Mouse (Mus musculus) small intestine, adult 2 months (tissue): ENCODE measurements around the gene 5730522E02Rik.

Experiments
- CTCF ChIP-seq: fragments of 200-500 bp; IDR thresholded peaks from 2 replicates; pipeline ENCODE4 v1.5.1; 2012; ENCODE audit warnings: low read depth, mild to moderate bottlenecking, control low read depth, inconsistent platforms, low read length, moderate library complexity, mixed read lengths; ENCODE audit not compliant: insufficient replicate concordance, insufficient read length; ENCODE audit errors: extremely low read depth
- POLR2A ChIP-seq: fragments of 200-500 bp; IDR thresholded peaks from 2 replicates; pipeline ENCODE4 v1.6.1; 2012; ENCODE audit warnings: low read depth, mild to moderate bottlenecking, control low read depth, inconsistent platforms, low read length, moderate library complexity

DNA sequence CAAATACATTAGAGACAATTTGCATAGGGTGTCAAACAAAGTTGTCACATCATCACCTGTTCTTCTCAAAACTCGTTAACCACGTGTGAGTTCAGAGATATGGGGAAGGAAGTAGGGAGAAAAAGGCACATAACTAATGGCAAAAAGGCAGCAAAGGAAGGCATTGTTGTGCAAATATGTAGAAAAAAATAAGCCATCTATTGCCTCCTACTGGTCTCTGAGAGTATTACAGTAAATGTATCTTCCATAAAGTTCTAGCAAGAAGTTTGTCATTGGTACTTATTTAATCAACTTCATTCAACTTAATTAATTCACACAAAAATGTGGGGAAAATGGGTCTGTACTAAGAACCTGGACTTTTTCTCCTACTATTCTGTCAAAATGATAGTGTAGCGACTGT lies 466.9 kb downstream of the 5730522E02Rik start:
- TF ChIP-seq POLR2A = no peak
- no peak for TF ChIP-seq CTCF
